Comparison of ENCODE assay signal across 8 mouse cellular contexts in the genomic region with DNA sequence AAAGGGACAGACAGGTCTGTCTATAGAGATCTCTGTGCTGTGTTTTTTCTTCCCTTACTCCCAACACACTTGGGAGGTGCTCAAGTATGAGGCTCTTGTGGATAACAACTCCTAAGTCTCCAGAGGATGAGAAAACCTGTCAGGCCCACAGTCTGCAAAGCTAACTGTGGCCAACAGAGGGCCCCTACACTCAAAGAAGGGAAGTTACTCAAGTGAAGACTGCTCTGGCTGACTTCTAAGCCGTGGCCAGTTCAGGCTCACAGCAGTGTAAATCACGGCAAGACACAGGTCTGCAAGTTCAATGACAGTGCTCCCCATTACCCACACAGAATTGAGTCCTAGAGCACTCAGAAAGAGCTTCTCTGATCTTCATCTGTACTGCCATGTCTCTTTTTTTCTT. TPM values are rescaled to one million over a fixed set of nuclear protein-coding genes. Genes with fewer than 3 reads are reported as not detected.
DNase-seq lines count a peak whose midpoint lies in the region; ATAC-seq and TF ChIP-seq lines count a peak whose summit lies in the region.

No protein-coding gene starts in this region.

- POLR2A ChIA-PET in Patski (lab: Charles Lee) = no interaction called here

- no peak overlapping the region for H3K4me2 ChIP-seq in forebrain, postnatal 0 days (ENCODE audit: low read depth)
- H3K4me2 ChIP-seq in forebrain, embryonic 16.5 days (ENCODE audit: low read length) = no peak overlapping the region

- H3K9me3 ChIP-seq in forebrain, postnatal 0 days (ENCODE audit: low read length) = no peaks in the 10 kb centered on the region
- H3K9me3 ChIP-seq in forebrain, embryonic 16.5 days (ENCODE audit: control insufficient read depth, low read length) = no peaks in the 10 kb centered on the region

- no peaks in the 10 kb centered on the region for H3K27me3 ChIP-seq in forebrain, postnatal 0 days (ENCODE audit: insufficient read depth, low read length)
- H3K27me3 ChIP-seq in forebrain, embryonic 16.5 days (replicated peaks; ENCODE audit: control insufficient read depth, insufficient read depth, low read length) = no peaks in the 10 kb centered on the region
- no peaks in the 10 kb centered on the region for H3K27me3 ChIP-seq in Patski

- in situ Hi-C loops in Patski (cut with MboI; ENCODE audit: low pct_unique_long_range_greater_than_20kb) = no loop called here

- TF ChIP-seq POLR2A in lung, adult 2 months (IDR thresholded peaks at IDR 0.05; ENCODE audit: borderline replicate concordance, extremely low read depth, low read depth, low read length) = no peak

- no peak overlapping the region for H3K9ac ChIP-seq in forebrain, postnatal 0 days
- no peak overlapping the region for H3K9ac ChIP-seq in forebrain, embryonic 16.5 days (replicated peaks; ENCODE audit: low read depth, low read length)

- peak; percentile 27; the same call in 1 of the 2 replicates for ATAC-seq in forebrain, postnatal 0 days
- no peak for ATAC-seq in forebrain, embryonic 16.5 days
- ATAC-seq in Patski = peak; percentile 44
- ATAC-seq in granulocyte monocyte progenitor cell, adult 5-6 weeks (replicated peaks; ENCODE audit: poor library complexity, severe bottlenecking) = peak; percentile 48

- CTCF ChIA-PET in Patski (lab: Charles Lee) = interaction anchor here (1.0 to 1.9 kb wide), 3 partner anchors 8 to 49 kb away, joined by 3 to 5 read pairs (median 4); no protein-coding TSS in a partner anchor

- peak; percentile 24 for DNase-seq in forebrain, postnatal 0 days
- DNase-seq in lung, adult 2 months = no peak
- DNase-seq in lung, adult 18-20 months = no peak
- no peak for DNase-seq in Patski (ENCODE audit: low read depth, low spot score)
- peak; percentile 63 for DNase-seq in retina, embryonic 14.5 days (ENCODE audit: low spot score)
- DNase-seq in cerebellum, adult 11-12 months = no peak

- H3K27ac ChIP-seq in forebrain, postnatal 0 days (ENCODE audit: low read depth, low read length) = no peak overlapping the region
- no peak overlapping the region for H3K27ac ChIP-seq in forebrain, embryonic 16.5 days (ENCODE audit: low read length)

- 24% methylated on average over 2 of the region's 2 CpGs for WGBS in forebrain, postnatal 0 days
- 27% methylated on average over 2 of the region's 2 CpGs for WGBS in forebrain, embryonic 16.5 days
- 28% methylated on average over 2 of the region's 2 CpGs for WGBS in lung, adult 2 months

- H3K4me1 ChIP-seq in forebrain, postnatal 0 days (ENCODE audit: insufficient read depth) = no peaks in the 10 kb centered on the region
- H3K4me1 ChIP-seq in forebrain, embryonic 16.5 days (replicated peaks; ENCODE audit: control insufficient read depth, insufficient read depth, low read length) = no peaks in the 10 kb centered on the region
- H3K4me1 ChIP-seq in lung, adult 2 months (ENCODE audit: control insufficient read depth, insufficient read depth, low read length) = no peaks in the 10 kb centered on the region

- TF ChIP-seq CTCF in forebrain, postnatal 0 days (IDR thresholded peaks at IDR 0.05; ENCODE audit: low read depth) = peak; percentile 68
- peak; percentile 34 for TF ChIP-seq CTCF in lung, adult 2 months (IDR thresholded peaks at IDR 0.05; ENCODE audit: insufficient read depth, low read length)
- TF ChIP-seq CTCF in Patski (IDR thresholded peaks at IDR 0.05) = peak; percentile 70

- H3K4me3 ChIP-seq in forebrain, postnatal 0 days (ENCODE audit: low read depth, low read length) = no peak overlapping the region
- H3K4me3 ChIP-seq in forebrain, embryonic 16.5 days (replicated peaks; ENCODE audit: low read length) = no peak overlapping the region
- H3K4me3 ChIP-seq in lung, adult 2 months (replicated peaks; ENCODE audit: extremely low read depth, low read depth, low read length) = no peak overlapping the region

- H3K36me3 ChIP-seq in forebrain, postnatal 0 days (ENCODE audit: insufficient read depth) = peaks cover 19% of the 10 kb centered on the region
- peaks cover 3% of the 10 kb centered on the region; the same call in 1 of the 2 replicates for H3K36me3 ChIP-seq in forebrain, embryonic 16.5 days (ENCODE audit: control insufficient read depth, insufficient read depth)

RNA-seq across cellular contexts. Expression of a gene that starts 48.0 kb away (rescaled TPM):
- total RNA-seq in forebrain, postnatal 0 days (2014; rRNA removed) = 65.1 and 67.9 TPM in 2 replicates
- polyA plus RNA-seq in forebrain, postnatal 0 days (2015; fragmentation: Nextera tagmentation; extraction: Ambion mirVana) = 66.8 and 72.1 TPM in 2 replicates
- 71.8 and 73.4 TPM in 2 replicates for polyA plus RNA-seq in forebrain, embryonic 16.5 days (2015; fragmentation: Nextera tagmentation; extraction: Ambion mirVana)
- 17.8 and 22.7 TPM in 2 replicates for polyA plus RNA-seq in lung, adult 2 months (2012; rRNA removed)
- polyA plus RNA-seq in Patski (2021) = 88.2 TPM
- 27.6 and 38.3 TPM in 2 replicates for total RNA-seq in granulocyte monocyte progenitor cell, adult 5-6 weeks (2014; fragmentation: Nextera tagmentation)
- 70.8 and 72.5 TPM in 2 replicates for total RNA-seq in granulocyte monocyte progenitor cell, adult 5-6 weeks (2017)

Comparison
In these comparisons a context has a peak if more than half of its experiments do, and no peak if none do; other contexts are left out.
1. DNase-seq: peak in forebrain, postnatal 0 days (single experiment) and retina, embryonic 14.5 days (single experiment); none in lung, adult 2 months (single experiment), lung, adult 18-20 months (0 of 2), Patski (single experiment) and cerebellum, adult 11-12 months (single experiment).
2. Peak in every context shown above with its lines, with median percentiles within 50 percentile points of each other: CTCF ChIP-seq.